Mouse (Mus musculus): ENCODE measurements around the gene Gm21188.
"Not testable (repeated sequence)": the region's sequence is repeated elsewhere in the genome, so short reads cannot be mapped to it uniquely, and the experiment has no call there.

Gene Gm21188

DNA sequence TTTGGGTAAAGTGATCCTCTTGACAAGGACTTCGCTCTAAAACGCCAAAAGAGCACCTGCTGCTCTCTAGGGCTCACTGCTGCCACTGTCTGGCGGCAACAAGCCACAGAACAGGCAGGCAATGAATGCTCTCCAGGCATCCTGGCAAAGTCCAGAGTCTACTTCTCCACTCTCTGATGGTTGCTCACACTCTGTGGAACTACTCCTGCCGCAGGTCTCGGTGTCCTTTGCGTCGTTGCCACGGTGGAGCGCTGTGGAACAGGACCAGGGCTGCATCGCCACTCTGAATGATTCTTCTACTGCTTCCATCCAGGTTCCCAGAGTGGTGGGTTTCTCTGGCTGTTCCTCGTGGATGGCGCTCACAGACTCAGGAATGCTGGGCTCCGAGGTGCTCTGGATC, 25.6 kb downstream of the Gm21188 start:
- not testable (repeated sequence) for DNase-seq

DNA sequence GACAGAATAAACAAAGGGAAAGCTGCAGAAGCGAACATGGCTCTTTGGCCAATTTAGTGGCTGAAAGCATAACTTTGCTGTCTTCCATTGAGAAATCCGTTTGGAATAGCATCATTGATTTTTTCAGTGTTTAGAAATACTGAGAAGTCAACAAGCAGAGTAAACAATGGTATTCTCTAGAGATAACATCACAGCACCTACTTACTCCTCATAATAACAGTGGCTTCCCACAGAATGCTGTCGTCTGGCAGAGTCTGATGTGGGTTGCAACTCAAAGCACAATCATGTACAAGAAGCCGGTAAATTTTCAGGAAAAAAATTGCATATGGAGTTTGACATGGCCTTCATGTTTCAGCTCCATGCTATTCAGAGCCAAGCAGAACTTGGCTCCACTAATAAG, 26.4 kb downstream of the Gm21188 start:
- not testable (repeated sequence) for DNase-seq

DNA sequence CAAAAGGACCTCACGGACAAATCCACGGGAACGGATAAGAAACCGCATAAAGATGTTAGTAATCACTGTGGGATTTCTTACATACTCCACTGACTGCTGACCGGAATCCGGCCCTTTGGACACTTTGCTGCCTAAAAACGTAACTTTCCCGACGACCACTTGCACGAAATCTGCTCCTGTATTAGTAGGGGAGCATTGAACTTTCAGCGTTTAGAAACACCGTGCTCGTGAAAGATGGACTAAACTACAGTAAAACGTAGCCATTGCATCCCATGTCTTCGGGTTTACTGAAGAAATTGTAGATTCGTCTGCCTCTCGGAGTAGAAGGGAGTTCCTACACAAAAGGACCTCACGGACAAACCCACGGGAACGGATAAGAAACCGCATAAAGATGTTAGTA, 27.0 kb downstream of the Gm21188 start:
- DNase-seq, result not testable (repeated sequence)

DNA sequence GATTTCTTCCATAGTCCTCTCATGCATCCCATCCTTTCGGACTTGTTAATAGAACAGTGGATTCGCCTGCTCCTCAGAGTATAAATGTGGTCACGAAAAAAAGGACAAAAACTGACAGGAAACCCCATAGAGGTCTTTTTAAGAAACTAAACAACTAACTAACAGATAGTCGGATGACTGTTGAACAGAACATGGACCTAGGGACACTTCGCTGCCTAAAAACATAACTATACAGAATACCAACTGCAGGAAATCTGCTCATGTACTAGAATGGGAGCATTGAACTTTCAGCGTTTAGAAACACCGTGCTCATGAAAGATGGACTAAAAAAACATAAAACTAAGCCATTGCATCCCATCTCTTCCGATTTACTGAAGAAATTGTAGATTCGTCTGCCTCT, 27.4 kb downstream of the Gm21188 start:
- DNase-seq, result not testable (repeated sequence)

DNA sequence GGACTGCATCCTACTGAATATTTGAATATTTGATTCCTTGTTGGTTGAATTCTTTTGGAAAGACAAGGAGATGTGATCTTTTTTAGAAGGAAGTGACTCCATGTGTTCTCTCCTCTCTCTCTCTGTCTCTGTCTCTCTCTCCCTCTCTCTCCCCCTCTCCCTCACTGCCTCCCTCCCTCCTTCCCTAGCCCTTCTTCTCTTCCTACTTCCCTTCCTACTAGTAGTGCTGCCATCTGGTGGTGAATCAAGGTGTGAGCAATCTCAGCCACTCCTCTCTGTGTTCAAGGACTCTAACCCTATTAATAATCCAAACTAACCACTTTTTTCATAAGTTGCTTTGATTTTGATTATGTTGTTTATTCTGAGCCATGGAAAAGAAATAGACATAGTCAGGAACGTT, 30.5 kb downstream of the Gm21188 start:
- not testable (repeated sequence) for DNase-seq

DNA sequence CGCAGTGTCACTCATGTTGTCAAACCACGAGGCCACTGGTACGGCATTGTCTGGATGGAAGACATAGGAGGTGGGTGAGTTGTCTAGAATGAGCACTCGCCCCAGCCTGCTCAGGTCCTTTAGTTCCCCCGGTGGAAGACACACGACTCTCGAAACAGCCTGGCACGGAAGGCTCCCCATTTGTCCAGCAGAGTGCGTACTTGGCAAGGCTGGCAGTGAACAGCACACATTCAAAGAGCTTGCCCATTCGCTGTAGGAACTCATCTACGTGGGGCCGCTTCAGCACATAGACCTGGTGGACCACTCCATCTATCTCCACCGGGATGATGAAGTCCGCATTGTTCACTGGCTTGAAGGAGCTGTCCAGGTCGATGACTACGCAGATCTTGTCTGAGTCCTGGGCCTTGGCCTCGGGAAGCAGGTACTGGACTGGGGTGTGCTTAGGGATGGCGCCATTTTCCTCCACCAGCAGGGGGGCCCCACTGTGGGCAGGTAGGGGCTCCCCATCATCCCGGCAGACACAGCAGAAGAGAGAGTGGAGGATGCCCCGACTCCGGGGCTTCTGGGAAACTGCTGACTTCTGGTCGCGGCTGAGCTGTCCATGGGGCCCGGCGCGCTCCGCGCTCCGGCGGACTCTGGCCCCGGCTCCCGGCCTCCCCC, 36.5 kb downstream of the Gm21188 start:
- not testable (repeated sequence) for DNase-seq

DNA sequence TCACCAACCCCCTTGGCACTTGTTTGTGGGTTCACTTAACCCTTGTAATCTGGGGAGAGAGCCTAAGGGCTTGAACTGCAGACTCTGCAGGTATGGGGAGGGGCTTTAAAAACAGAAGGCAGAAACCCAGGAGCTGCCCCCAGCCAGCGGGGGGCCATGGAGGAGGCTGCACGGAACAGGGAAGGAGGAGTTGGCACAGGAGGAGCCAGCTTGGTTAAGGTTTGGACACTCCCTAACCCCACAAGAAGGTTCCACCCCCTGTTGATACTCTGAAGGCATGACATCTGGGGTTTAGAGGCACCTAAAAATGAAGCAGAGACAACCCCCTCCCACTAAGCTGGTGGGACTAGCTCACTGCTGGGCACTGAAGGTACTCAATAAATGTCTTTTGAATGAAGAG, 38.0 kb downstream of the Gm21188 start:
- not testable (repeated sequence) for DNase-seq

DNA sequence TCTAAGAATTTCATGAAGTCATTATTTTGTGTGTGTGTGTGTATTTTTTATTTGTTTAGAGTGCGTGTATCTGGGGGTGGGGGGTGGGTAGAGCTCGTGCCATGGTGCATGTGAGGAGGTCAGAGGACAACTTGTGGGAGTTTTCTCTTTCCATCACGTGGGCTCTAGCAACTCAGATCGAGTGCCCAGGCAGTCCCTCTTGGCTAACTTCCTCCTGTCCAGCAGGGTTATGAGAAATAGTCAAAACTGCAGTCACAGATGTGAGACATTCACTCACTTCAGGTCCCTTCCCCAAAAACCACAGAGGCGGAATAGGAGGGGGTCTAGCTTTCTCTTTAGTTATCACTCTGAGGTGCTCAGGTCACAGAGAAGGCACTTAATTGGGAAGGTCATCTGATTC, 38.5 kb downstream of the Gm21188 start:
- DNase-seq, result not testable (repeated sequence)

DNA sequence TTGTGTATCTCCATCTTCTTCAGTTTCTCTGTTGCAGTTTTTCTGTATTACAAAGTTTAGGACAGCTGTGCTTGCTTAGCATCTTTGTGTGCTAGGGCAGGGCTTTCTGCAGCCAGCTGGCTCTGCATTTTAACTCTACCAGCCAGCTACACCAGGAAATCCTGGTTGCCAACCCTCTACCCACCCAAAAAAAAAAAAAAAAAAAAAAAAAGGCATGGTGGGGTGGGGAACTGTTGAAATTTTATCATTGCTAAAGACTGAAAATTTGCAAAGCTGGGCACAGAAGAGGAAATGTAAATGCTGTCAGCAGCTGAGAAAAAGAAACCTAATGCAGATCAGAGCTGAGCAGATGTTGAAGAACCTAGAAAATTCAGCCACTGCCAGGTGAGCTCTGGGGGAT, 41.9 kb downstream of the Gm21188 start:
- DNase-seq, result not testable (repeated sequence)

DNA sequence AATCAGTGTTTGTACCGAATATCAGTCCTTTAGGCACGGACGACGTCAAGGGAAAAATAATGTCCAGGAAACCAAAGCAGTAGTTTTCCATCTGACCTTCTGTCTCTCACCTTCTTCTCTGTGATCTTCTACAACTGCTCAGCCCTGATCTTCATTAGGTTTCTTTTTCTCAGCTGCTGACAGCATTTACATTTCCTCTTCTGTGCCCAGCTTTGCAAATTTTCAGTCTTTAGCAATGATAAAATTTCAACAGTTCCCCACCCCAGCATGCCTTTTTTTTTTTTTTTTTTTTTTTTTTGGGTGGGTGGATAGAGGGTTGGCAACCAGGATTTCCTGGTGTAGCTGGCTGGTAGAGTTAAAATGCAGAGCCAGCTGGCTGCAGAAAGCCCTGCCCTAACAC, 52.8 kb downstream of the Gm21188 start:
- DNase-seq, result not testable (repeated sequence)

DNA sequence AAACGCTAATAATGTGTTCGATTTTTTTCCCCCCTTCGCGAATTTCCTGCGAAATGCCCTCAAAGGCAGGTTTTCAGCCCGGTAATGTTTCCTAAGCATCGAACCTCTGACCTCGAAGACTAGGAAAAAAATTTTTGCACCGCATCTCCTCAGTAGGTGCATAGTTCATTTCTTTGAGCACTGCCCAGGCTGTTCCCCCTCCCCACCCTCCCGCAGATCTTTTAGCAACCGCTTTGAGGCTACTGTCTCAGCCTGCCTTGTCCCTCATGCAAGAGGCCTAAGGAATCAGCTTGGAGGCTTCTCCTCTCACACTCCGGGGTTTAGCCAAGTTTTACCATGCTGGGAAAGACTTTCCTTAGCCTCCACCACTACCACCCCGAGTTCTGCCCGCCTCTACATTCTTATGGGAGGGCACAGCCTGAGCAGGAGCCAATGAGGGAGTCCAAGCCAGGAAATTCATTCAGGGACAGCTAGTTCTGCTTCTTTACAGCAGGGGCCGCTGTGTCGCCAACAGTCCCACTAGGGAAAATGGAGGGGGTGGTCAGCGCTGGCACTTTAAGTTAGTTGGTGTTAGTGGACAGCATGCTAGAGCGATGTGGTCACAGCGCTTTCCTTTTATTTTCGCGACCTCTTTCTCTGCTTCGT, 53.4 kb downstream of the Gm21188 start:
- DNase-seq, result not testable (repeated sequence)

DNA sequence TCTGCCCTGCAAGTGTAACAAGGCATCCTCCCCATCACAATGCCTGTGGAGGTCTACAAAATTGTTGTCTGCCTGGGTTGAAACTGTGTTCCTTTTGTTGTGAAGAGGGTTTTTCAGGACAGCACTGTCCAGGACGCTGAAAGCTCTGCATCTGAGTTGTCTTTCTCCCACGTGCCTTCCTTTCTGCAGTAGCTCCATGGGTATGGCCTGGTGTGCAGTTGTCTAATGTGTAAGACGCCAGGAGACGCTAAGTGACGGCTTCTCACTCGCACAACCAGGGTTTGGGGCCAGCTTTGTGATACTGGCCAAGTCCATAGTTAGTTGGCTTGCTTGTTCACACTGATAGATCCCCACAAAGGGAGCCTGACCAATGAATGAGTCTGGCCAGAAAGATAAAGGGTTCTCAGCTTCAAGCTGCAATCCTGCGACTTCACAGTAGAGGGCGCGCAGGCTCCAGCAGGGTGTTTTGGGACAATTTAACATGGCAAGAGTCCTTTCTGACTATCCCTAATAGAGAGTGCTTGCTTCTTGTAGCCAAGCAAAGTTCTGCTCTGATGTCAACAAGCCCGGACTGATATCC, 60.0 kb downstream of the Gm21188 start:
- DNase-seq, result not testable (repeated sequence)

DNA sequence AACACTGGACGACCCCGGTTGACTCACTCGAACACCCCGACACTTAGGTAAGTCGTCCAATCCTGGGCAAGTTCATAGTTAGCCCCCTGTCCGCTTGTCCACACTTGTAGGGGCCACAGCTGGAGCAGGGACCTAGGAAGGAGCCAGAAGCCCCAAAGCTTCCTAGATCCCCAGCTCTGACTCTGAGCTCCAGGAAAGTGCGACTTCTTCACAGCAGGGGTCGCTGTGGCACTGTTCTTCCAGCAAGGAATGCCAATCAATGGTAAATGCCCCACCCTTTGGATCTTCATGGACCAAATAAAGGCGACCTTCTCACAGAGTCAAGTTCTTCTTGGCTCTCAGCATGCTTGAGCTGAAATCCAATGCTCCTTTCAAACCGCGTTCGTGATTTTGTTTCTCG, 60.7 kb downstream of the Gm21188 start:
- not testable (repeated sequence) for DNase-seq
